Mouse (Mus musculus): ENCODE data around the gene Plppr1. TPM values are rescaled to one million over a fixed set of nuclear protein-coding genes. Genes with fewer than 3 reads are reported as not detected.
"Not testable (repeated sequence)": the region's sequence is repeated elsewhere in the genome, so short reads cannot be mapped to it uniquely, and the experiment has no call there.

Plppr1 gene
- polyA plus RNA-seq, 1 experiment from 2014 or later: 51.6 TPM

GRCm38 (mm10) chr4:49340091-49340490 lies 281.0 kb downstream of the Plppr1 start:
- not testable (repeated sequence) for H3K27me3 ChIP-seq; H3K9ac ChIP-seq (replicated peaks); H3K4me3 ChIP-seq; H3K9me3 ChIP-seq; H3K4me1 ChIP-seq; H3K36me3 ChIP-seq; ATAC-seq (replicated peaks); H3K4me2 ChIP-seq (replicated peaks); H3K27ac ChIP-seq (replicated peaks)
- 75% methylated on average over 3 of the region's 3 CpGs for WGBS

DNA sequence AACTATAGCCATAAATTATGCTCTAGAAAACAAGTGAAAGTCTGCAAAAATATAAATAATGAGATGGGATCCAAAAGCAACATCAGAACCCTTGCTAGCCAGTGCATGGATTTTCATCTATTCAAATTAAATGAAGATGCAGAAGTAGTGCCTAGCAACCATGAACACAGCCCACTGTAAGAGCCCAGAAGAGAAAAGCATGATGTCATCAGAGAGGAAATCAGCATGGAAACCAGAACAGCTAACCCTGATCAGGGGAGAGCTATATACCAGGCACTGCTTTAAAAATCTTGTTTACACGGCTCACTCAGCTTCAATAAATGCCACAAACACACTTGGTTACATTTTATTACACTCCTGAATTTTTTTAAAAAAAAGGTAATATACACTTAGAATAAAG lies 288.9 kb downstream of the Plppr1 start:
- whole genome bisulfite sequencing: 67% methylated on average over 1 of the region's 1 CpGs
- not testable (repeated sequence) for H3K9ac ChIP-seq (replicated peaks); ATAC-seq (replicated peaks); H3K27ac ChIP-seq (replicated peaks); H3K4me3 ChIP-seq; H3K27me3 ChIP-seq; H3K9me3 ChIP-seq; H3K4me1 ChIP-seq; H3K36me3 ChIP-seq; H3K4me2 ChIP-seq (replicated peaks)

- no peaks in the 10 kb centered on the region for H3K36me3 ChIP-seq
- no peaks in the 10 kb centered on the region for H3K27me3 ChIP-seq
- no peak overlapping the region for H3K4me2 ChIP-seq (replicated peaks)
- H3K27ac ChIP-seq (replicated peaks): no peak overlapping the region
- no peaks in the 10 kb centered on the region for H3K4me1 ChIP-seq
- no peaks in the 10 kb centered on the region for H3K9me3 ChIP-seq
- H3K4me3 ChIP-seq: no peak overlapping the region
- no peak overlapping the region for H3K9ac ChIP-seq (replicated peaks)
- 38% methylated on average over 2 of the region's 2 CpGs for WGBS
- no peak for ATAC-seq (replicated peaks)
These were observed 289.6 kb downstream of the Plppr1 start for GRCm38 (mm10) chr4:49348677-49349076.

- Histone ChIP-seq H3K27me3 (no peaks in the 10 kb centered on the region), H3K36me3 (no peaks in the 10 kb centered on the region), H3K27ac (replicated peaks) (no peak overlapping the region), H3K4me2 (replicated peaks) (no peak overlapping the region), H3K4me1 (no peaks in the 10 kb centered on the region), H3K4me3 (no peak overlapping the region), H3K9ac (replicated peaks) (no peak overlapping the region), H3K9me3 (no peaks in the 10 kb centered on the region)
- ATAC-seq (replicated peaks): no peak
- 88% methylated on average over 4 of the region's 4 CpGs for WGBS
These were observed 291.4 kb downstream of the Plppr1 start for GRCm38 (mm10) chr4:49350470-49350869.

GRCm38 (mm10) chr4:49357097-49357496 lies 298.0 kb downstream of the Plppr1 start:
- H3K27me3 ChIP-seq: no peaks in the 10 kb centered on the region
- no peaks in the 10 kb centered on the region for H3K36me3 ChIP-seq
- H3K4me3 ChIP-seq: no peak overlapping the region
- H3K9ac ChIP-seq (replicated peaks): no peak overlapping the region
- no peaks in the 10 kb centered on the region for H3K4me1 ChIP-seq
- no peak overlapping the region for H3K4me2 ChIP-seq (replicated peaks)
- H3K27ac ChIP-seq (replicated peaks): no peak overlapping the region
- no peaks in the 10 kb centered on the region for H3K9me3 ChIP-seq
- WGBS: 83% methylated on average over 2 of the region's 2 CpGs
- no peak for ATAC-seq (replicated peaks)

GRCm38 (mm10) chr4:49368046-49368445 lies 309.0 kb downstream of the Plppr1 start:
- not testable (repeated sequence) for ATAC-seq (replicated peaks); H3K27ac ChIP-seq (replicated peaks); H3K36me3 ChIP-seq; H3K27me3 ChIP-seq; H3K4me1 ChIP-seq; H3K4me3 ChIP-seq; H3K4me2 ChIP-seq (replicated peaks); H3K9me3 ChIP-seq; H3K9ac ChIP-seq (replicated peaks)
- WGBS: 69% methylated on average over 3 of the region's 3 CpGs

DNA sequence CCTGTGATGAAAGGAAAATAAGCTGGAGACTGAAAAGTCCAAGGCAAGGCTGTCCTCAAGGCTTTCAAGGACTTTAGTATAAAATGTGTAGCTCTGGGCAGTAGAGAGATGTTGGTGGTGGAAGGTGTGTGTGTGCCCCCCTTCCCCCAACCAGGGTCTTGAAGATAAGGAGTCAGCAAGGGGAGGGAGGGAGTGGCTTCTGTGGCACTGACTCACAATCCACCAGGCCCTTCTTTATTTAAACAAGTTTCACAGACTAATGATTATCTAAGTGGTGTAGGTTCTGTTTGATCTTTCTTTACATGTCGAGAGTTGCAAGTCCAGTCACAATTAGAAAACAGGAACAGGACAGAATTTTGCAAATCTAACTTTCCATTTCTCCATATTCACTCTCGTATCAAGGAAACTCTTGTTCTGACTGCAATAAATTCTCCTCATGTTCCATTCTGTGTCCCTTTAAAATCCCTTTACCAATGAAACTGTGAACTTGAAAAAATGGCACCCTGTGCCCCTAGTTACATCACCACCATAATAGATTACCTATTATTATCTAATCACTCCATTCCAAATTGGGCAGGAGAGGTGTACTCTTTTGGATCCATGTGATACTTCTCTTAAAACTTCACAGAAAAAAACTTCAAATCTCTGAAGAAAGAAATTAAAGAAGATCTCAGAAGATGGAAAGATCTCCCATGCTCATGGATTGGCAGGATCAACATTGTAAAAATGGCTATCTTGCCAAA lies 324.7 kb downstream of the Plppr1 start:
- WGBS: 81% methylated on average over 2 of the region's 2 CpGs

DNA sequence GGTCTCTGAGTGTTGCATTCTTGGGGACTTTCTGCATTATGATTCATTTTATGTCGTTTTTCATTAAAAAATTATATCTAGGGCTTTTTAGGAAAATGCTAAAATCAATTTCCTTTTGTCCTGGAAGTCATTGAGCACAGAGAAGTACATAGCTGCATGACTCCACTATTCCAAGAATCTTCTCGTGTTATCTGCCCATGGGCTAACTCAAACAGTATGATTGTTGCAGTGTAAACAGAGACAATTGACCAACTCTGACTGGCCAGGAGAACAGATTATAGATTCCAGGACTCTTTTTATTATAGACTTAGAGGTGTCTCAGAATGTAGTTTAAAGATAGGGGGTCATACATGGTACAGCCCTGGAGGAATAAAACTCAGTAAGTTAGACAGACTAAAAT lies 327.8 kb downstream of the Plppr1 start:
- no peaks in the 10 kb centered on the region for H3K9me3 ChIP-seq
- WGBS: 56% methylated on average over 2 of the region's 2 CpGs
- no peak for ATAC-seq (replicated peaks)

More for the DNA sequence above, 324.7 kb downstream of the Plppr1 start:
- H3K9me3 ChIP-seq; H3K27me3 ChIP-seq; H3K36me3 ChIP-seq; H3K4me1 ChIP-seq; ATAC-seq (replicated peaks); H3K27ac ChIP-seq (replicated peaks); H3K9ac ChIP-seq (replicated peaks); H3K4me3 ChIP-seq; H3K4me2 ChIP-seq (replicated peaks): not testable (repeated sequence)

More for the DNA sequence above, 327.8 kb downstream of the Plppr1 start:
- no peaks in the 10 kb centered on the region for H3K27me3 ChIP-seq
- H3K4me1 ChIP-seq: no peaks in the 10 kb centered on the region
- no peak overlapping the region for H3K9ac ChIP-seq (replicated peaks)
- no peak overlapping the region for H3K4me2 ChIP-seq (replicated peaks)
- no peaks in the 10 kb centered on the region for H3K36me3 ChIP-seq
- H3K27ac ChIP-seq (replicated peaks): no peak overlapping the region
- H3K4me3 ChIP-seq: no peak overlapping the region
